Mouse (Mus musculus) ES-E14 (cell line): ENCODE data around the gene Hoxb2. TPM values are rescaled to one million over a fixed set of nuclear protein-coding genes. Genes with fewer than 3 reads are reported as not detected.

Source experiments
- DNase-seq: peaks from one replicate; pipeline ENCODE4 v3.0.0-alpha.2; 2013; ENCODE audit warnings: low read depth, low spot score
- H3K27ac ChIP-seq: 2 replicates; pipeline ENCODE4 v1.5.1; 2012; ENCODE audit warnings: low read depth, mild to moderate bottlenecking, low read length, moderate library complexity, mixed read lengths; ENCODE audit not compliant: poor library complexity, insufficient read depth, severe bottlenecking
- H3K36me3 ChIP-seq: 2 replicates; pipeline ENCODE4 v1.6.1; 2012; ENCODE audit warnings: mild to moderate bottlenecking, low read length, moderate library complexity, mixed read lengths; ENCODE audit not compliant: control insufficient read depth, poor library complexity, insufficient read depth, severe bottlenecking
- H3K4me1 ChIP-seq, 2 experiments: fragments of 150-350 bp in 1 of 2; sonication (generic) in 1 of 2; 2 replicates each; pipeline ENCODE4 v1.6.1; 2012; ENCODE audit warnings: low read length in 2 of 2, mild to moderate bottlenecking in 1 of 2, mixed read lengths in 1 of 2; ENCODE audit not compliant: control insufficient read depth in 2 of 2, insufficient read depth in 2 of 2, poor library complexity in 1 of 2
- H3K4me3 ChIP-seq, 2 experiments: fragments of 150-350 bp in 1 of 2; sonication (generic) in 1 of 2; 2 replicates each; pipeline ENCODE4 v1.5.1; 2012; ENCODE audit warnings: low read length in 2 of 2, low read depth in 1 of 2, mild to moderate bottlenecking in 1 of 2, mixed read lengths in 1 of 2; ENCODE audit not compliant: insufficient read depth in 1 of 2, poor library complexity in 1 of 2, severe bottlenecking in 1 of 2
- H3K9ac ChIP-seq: 2 replicates; pipeline ENCODE4 v1.6.1; 2012; ENCODE audit warnings: low read depth, mild to moderate bottlenecking, low read length, mixed read lengths; ENCODE audit not compliant: poor library complexity, insufficient read depth, severe bottlenecking
- H3K9me3 ChIP-seq: fragments of 150-350 bp; sonication (generic); 2 replicates; pipeline ENCODE4 v1.6.1; 2012; ENCODE audit warnings: low read depth, mild to moderate bottlenecking, low read length; ENCODE audit not compliant: control insufficient read depth, insufficient read depth
- CHD2 ChIP-seq: IDR thresholded peaks from 2 replicates; pipeline ENCODE4 v1.6.1; 2014; ENCODE audit warnings: mild to moderate bottlenecking, low read depth, low read length, inconsistent platforms
- HCFC1 ChIP-seq: IDR thresholded peaks from 2 replicates; pipeline ENCODE4 v1.6.1; 2012; ENCODE audit warnings: low read length, inconsistent platforms, borderline replicate concordance; ENCODE audit not compliant: insufficient read depth
- MAFK ChIP-seq: IDR thresholded peaks from 2 replicates; pipeline ENCODE4 v1.6.1; 2014; ENCODE audit warnings: mild to moderate bottlenecking, low read depth, low read length, inconsistent platforms; ENCODE audit not compliant: insufficient read depth
- ZC3H11A ChIP-seq: IDR thresholded peaks from 2 replicates; pipeline ENCODE4 v1.6.1; 2012; ENCODE audit warnings: low read depth, mild to moderate bottlenecking, inconsistent platforms, low read length, borderline replicate concordance
- ZNF384 ChIP-seq: IDR thresholded peaks from 2 replicates; pipeline ENCODE4 v1.6.1; 2012; ENCODE audit warnings: low read depth, low read length, inconsistent platforms
- in situ Hi-C, 2 experiments: fragments of 600-800 bp; cut with MboI; formaldehyde crosslinking; loops; one replicate each; pipeline ENCODE4 v1.15.1; 2025; ENCODE audit warnings: low sequenced_read_pairs in 2 of 2, inconsistent platforms in 1 of 2; ENCODE audit not compliant: unreplicated experiment in 2 of 2
- total RNA-seq: library from RNA; depleted of rRNA; stranded (reverse); fragments of 300-350 nt; gene quantifications from 2 replicates; pipeline ENCODE4 v1.2.3, GENCODE M21; 2012

Hoxb2 gene
- total RNA-seq, 1 experiment, result 0.62 TPM

- peaks cover 0 to 10% of the 10 kb centered on the region in 2 experiments; a peak in 1 of 4 replicates for H3K4me1 ChIP-seq
- no peak for TF ChIP-seq ZNF384
- TF ChIP-seq MAFK, result no peak
- no peak for TF ChIP-seq ZC3H11A
- TF ChIP-seq HCFC1, result no peak
- TF ChIP-seq CHD2, result no peak
Measured at GRCm38 (mm10) chr11:96345893-96346806, 4.2 kb upstream of the Hoxb2 start.

GRCm38 (mm10) chr11:96346916-96347520 lies 3.3 kb upstream of the Hoxb2 start:
- H3K27ac ChIP-seq, result no peak overlapping the region
- peaks cover 0 to 12% of the 10 kb centered on the region in 2 experiments; a peak in 1 of 4 replicates for H3K4me1 ChIP-seq
- TF ChIP-seq ZNF384 (no peak), CHD2 (no peak), MAFK (no peak), HCFC1 (no peak), ZC3H11A (no peak)
- no peaks in the 10 kb centered on the region for H3K9me3 ChIP-seq
- H3K4me3 ChIP-seq, result no peak overlapping the region
- H3K36me3 ChIP-seq, result no peaks in the 10 kb centered on the region
- DNase-seq, result no peak
- in situ Hi-C loops, result no loop called here
- H3K9ac ChIP-seq, result no peak overlapping the region

More at GRCm38 (mm10) chr11:96345893-96346806, 4.2 kb upstream of the Hoxb2 start:
- DNase-seq, result no peak
- Histone ChIP-seq H3K9me3 (no peaks in the 10 kb centered on the region), H3K9ac (no peak overlapping the region), H3K27ac (no peak overlapping the region), H3K4me3 (peak overlapping the region; percentile 14 to 32; a peak in 3 of 4 replicates), H3K36me3 (no peaks in the 10 kb centered on the region)
- in situ Hi-C loops, result no loop called here

GRCm38 (mm10) chr11:96347717-96348116 lies 2.6 kb upstream of the Hoxb2 start:
- peaks cover 0 to 12% of the 10 kb centered on the region in 2 experiments; a peak in 1 of 4 replicates for H3K4me1 ChIP-seq
- no peak overlapping the region for H3K9ac ChIP-seq
- no peak for TF ChIP-seq HCFC1
- TF ChIP-seq MAFK, result no peak
- TF ChIP-seq ZNF384, result no peak
- TF ChIP-seq ZC3H11A, result no peak
- no peak for TF ChIP-seq CHD2
- no peak for DNase-seq
- no peaks in the 10 kb centered on the region for H3K36me3 ChIP-seq
- no peak overlapping the region for H3K27ac ChIP-seq
- H3K9me3 ChIP-seq, result no peaks in the 10 kb centered on the region
- H3K4me3 ChIP-seq, result no peak overlapping the region
- in situ Hi-C loops, result no loop called here

- Histone ChIP-seq H3K4me3 (no peak overlapping the region), H3K9ac (no peak overlapping the region), H3K4me1 (peaks cover 0 to 16% of the 10 kb centered on the region in 2 experiments; a peak in 1 of 4 replicates), H3K27ac (no peak overlapping the region), H3K36me3 (no peaks in the 10 kb centered on the region), H3K9me3 (no peaks in the 10 kb centered on the region)
- in situ Hi-C loops, result no loop called here
- DNase-seq, result no peak
- TF ChIP-seq ZC3H11A (no peak), CHD2 (no peak)
Measured at GRCm38 (mm10) chr11:96348141-96348928, 2.0 kb upstream of the Hoxb2 start.
